Mouse (Mus musculus): ENCODE measurements around the gene BC025920. TPM values are rescaled to one million over a fixed set of nuclear protein-coding genes. Genes with fewer than 3 reads are reported as not detected.

Gene BC025920
- total and polyA plus RNA-seq, 3 experiments = 1.4 to 2.3 (median 1.6) TPM

DNA sequence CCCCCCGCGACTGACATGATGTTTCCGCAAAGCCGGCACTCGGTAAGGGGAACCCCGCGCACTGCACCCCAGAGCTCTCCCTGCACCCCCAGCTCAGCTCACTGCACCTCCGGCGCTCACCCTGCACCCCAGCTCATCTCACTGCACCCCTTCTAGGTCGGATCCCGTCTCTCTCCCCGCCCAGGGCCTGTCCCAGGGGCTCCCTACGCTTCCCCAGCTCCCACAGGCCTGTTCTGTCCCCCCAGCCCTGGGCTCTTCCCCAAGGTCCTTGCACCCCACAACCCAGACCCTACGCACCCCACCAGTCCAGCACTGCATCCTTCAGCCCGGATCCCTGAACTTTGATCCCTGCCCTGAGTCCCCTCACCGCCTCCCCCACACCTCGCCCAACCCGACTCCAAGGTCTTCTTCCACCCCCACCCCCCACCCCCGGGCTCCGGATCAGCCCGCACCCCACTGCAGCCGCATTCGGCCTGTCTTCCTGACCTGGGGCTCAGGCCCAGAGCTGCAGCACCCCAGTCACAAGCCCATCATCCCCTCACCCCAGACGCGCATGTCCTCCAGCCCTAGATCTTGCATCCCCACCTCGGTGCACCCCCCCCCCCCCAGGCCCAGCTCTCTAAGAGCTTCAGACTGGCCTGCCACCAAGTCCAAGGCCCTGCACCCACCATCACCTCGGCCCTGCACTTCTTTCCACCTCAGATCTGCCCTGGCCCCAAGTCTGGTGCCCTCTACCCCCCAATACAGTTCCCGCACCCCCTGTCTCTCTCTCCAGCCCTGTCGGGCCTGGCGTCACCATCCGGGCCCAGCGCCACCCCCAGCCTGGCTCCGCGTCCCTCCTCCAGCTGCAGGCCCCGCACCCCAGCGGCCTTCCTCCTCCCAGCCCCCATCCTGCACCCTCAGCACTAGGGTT, 46.2 kb upstream of the BC025920 start:
- H3K27me3 ChIP-seq (replicated peaks) = peaks cover 63% of the 10 kb centered on the region
- DNase-seq (ENCODE audit: extremely low read depth) = no peak
- peak overlapping the region; percentile 47 to 80 (median 76) for H3K4me3 ChIP-seq (replicated peaks in 1 of 3; ENCODE audit: low read depth in 2 of 3, low read length in 2 of 3, poor library complexity in 1 of 3)
- peak overlapping the region; percentile 84 for H3K4me2 ChIP-seq (ENCODE audit: insufficient read depth, low read depth, poor library complexity, severe bottlenecking)
- peaks cover 14% of the 10 kb centered on the region; the same call in 1 of the 2 replicates for H3K79me2 ChIP-seq (replicated peaks; ENCODE audit: control insufficient read depth, extremely low read depth, insufficient read depth, poor library complexity, severe bottlenecking)
- peaks cover 0 to 11% of the 10 kb centered on the region in 2 experiments for H3K36me3 ChIP-seq (replicated peaks in 1 of 2; ENCODE audit: control insufficient read depth in 1 of 2, insufficient read depth in 1 of 2, low read length in 1 of 2)
- dilution Hi-C loops (cut with MboI; ENCODE audit: extremely low pct_ligation_motif_present, extremely low pct_unique_long_range_greater_than_20kb, low sequenced_read_pairs) (no loop called here), in situ Hi-C loops (cut with MboI; ENCODE audit: low pct_ligation_motif_present, low pct_unique_long_range_greater_than_20kb, low sequenced_read_pairs) (loop anchor here (5.0 kb wide), 1 partner anchor 42 kb away; the partner anchor contains the start of gene Tle6)
- peaks cover 5 to 16% of the 10 kb centered on the region in 2 experiments; a peak in 3 of 4 replicates for H3K4me1 ChIP-seq (ENCODE audit: control insufficient read depth in 1 of 2, insufficient read depth in 2 of 2)
- H3K9ac ChIP-seq (ENCODE audit: insufficient read depth, low read depth) = peak overlapping the region; percentile 75
- no peak for TF ChIP-seq RAD21 (IDR thresholded peaks at IDR 0.05; ENCODE audit: low read depth, low read length)
- 0 out of 2 replicates have a peak, but pooled peaks have one; percentile 18 for TF ChIP-seq ELF1 (IDR thresholded peaks at IDR 0.05; ENCODE audit: low read depth, low read length)
- 0 out of 2 replicates have a peak, but pooled peaks have one; percentile 32 for TF ChIP-seq NRF1 (IDR thresholded peaks at IDR 0.05; ENCODE audit: low read depth, low read length)
- no peak for TF ChIP-seq JUN (IDR thresholded peaks at IDR 0.05; ENCODE audit: insufficient read depth, low read depth, low read length)
- no peak for TF ChIP-seq UBTF (IDR thresholded peaks at IDR 0.05; ENCODE audit: low read depth, low read length)
- TF ChIP-seq JUND (conservative IDR thresholded peaks at IDR 0.05; ENCODE audit: low read depth, low read length) = no peak
- peak; percentile 54; the same call in 1 of the 2 replicates for TF ChIP-seq CHD2 (IDR thresholded peaks at IDR 0.05; ENCODE audit: low read length)
- TF ChIP-seq POLR2A (IDR thresholded peaks at IDR 0.05; ENCODE audit: low read depth, low read length) = peak; percentile 33; the same call in 1 of the 2 replicates
- no peak for TF ChIP-seq MAX (IDR thresholded peaks at IDR 0.05; ENCODE audit: low read length)
- TF ChIP-seq CHD1 (IDR thresholded peaks at IDR 0.05; ENCODE audit: low read depth, low read length) = no peak
- H3K27ac ChIP-seq (ENCODE audit: insufficient read depth, low read depth) = peak overlapping the region; percentile 30; the same call in 1 of the 2 replicates
- H3K9me3 ChIP-seq (replicated peaks; ENCODE audit: low read length) = peaks cover 5% of the 10 kb centered on the region

DNA sequence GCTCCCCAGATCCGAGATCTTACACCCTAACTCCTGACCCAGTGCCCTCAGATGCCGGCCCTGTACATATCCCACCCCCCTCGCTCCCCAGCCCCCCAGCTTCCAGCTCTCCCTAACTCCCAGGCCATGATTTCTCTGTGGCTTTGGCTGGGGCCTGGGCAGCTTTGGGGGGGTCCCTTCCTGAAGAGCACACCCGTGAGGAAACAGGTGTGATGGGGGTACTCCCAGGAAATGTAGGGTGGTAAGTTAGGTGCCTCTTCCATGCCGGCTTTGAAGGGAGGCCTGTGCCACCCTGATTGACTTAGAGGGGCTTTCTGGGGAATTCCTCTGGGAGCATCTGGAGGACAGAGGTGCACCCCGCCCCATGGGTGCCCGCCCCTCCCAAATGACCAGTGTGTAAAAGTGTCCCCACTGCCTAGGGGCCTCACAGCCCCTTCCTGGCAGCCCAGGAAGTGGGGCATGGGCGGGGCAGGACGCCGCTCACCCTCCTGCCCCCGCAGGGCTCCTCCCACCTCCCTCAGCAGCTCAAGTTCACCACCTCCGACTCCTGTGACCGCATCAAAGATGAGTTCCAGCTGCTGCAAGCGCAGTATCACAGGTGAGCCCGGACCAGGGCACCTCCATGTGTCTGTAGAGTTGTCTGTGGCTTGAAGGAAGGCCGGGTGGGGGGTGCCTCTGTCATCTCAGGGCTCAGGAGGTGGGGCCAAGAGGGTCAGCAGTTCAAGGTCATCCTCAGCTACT, 45.2 kb upstream of the BC025920 start:
- TF ChIP-seq MEF2A (IDR thresholded peaks at IDR 0.05; ENCODE audit: borderline replicate concordance, low read depth, low read length) (no peak), KAT2A (IDR thresholded peaks at IDR 0.05; ENCODE audit: insufficient replicate concordance, low read length) (no peak), UBTF (IDR thresholded peaks at IDR 0.05; ENCODE audit: low read depth, low read length) (no peak), IRF4 (IDR thresholded peaks at IDR 0.05; ENCODE audit: low read depth, low read length) (no peak), ZMIZ1 (IDR thresholded peaks at IDR 0.05; ENCODE audit: low read depth, low read length) (no peak), MXI1 (IDR thresholded peaks at IDR 0.05; ENCODE audit: low read depth, low read length) (no peak), BHLHE40 (IDR thresholded peaks at IDR 0.05; ENCODE audit: low read depth, low read length) (no peak), MAZ (IDR thresholded peaks at IDR 0.05; ENCODE audit: low read depth, low read length) (peak; percentile 62; the same call in 1 of the 2 replicates), NRF1 (IDR thresholded peaks at IDR 0.05; ENCODE audit: low read depth, low read length) (0 out of 2 replicates have a peak, but pooled peaks have one; percentile 15), MYC (IDR thresholded peaks at IDR 0.05; ENCODE audit: low read depth, low read length) (no peak), ELF1 (IDR thresholded peaks at IDR 0.05; ENCODE audit: low read depth, low read length) (peak; percentile 78), CTCF (conservative IDR thresholded peaks at IDR 0.05 in 1 of 2, IDR thresholded peaks at IDR 0.05 in 1 of 2; ENCODE audit: low read depth in 2 of 2, low read length in 2 of 2) (no peak), POLR2AphosphoS2 (IDR thresholded peaks at IDR 0.05; ENCODE audit: low read depth, low read length) (no peak), USF2 (conservative IDR thresholded peaks at IDR 0.05; ENCODE audit: low read depth, low read length) (no peak), EP300 (IDR thresholded peaks at IDR 0.05; ENCODE audit: low read length) (no peak), E2F4 (IDR thresholded peaks at IDR 0.05; ENCODE audit: insufficient replicate concordance, low read depth, low read length) (no peak), NELFE (IDR thresholded peaks at IDR 0.05; ENCODE audit: low read depth, low read length) (no peak)
- H3K79me2 ChIP-seq (replicated peaks; ENCODE audit: control insufficient read depth, extremely low read depth, insufficient read depth, poor library complexity, severe bottlenecking) = peaks cover 14% of the 10 kb centered on the region; the same call in 1 of the 2 replicates
- peak overlapping the region; percentile 30; the same call in 1 of the 2 replicates for H3K27ac ChIP-seq (ENCODE audit: insufficient read depth, low read depth)
- no peak for DNase-seq (ENCODE audit: extremely low read depth)
- peaks cover 70% of the 10 kb centered on the region for H3K27me3 ChIP-seq (replicated peaks)
- peaks cover 5 to 16% of the 10 kb centered on the region in 2 experiments; a peak in 3 of 4 replicates for H3K4me1 ChIP-seq (ENCODE audit: control insufficient read depth in 1 of 2, insufficient read depth in 2 of 2)
- H3K9ac ChIP-seq (ENCODE audit: insufficient read depth, low read depth) = peak overlapping the region; percentile 75
- peaks cover 8 to 21% of the 10 kb centered on the region in 2 experiments for H3K36me3 ChIP-seq (replicated peaks in 1 of 2; ENCODE audit: control insufficient read depth in 1 of 2, insufficient read depth in 1 of 2, low read length in 1 of 2)
- in situ Hi-C loops (cut with MboI; ENCODE audit: low pct_ligation_motif_present, low pct_unique_long_range_greater_than_20kb, low sequenced_read_pairs) = loop anchor here (5.0 kb wide), 1 partner anchor 41 kb away; the partner anchor contains the start of gene Tle6
- peak overlapping the region; percentile 84 for H3K4me2 ChIP-seq (ENCODE audit: insufficient read depth, low read depth, poor library complexity, severe bottlenecking)
- dilution Hi-C loops (cut with MboI; ENCODE audit: extremely low pct_ligation_motif_present, extremely low pct_unique_long_range_greater_than_20kb, low sequenced_read_pairs) = no loop called here
- peak overlapping the region; percentile 47 to 80 (median 76) for H3K4me3 ChIP-seq (replicated peaks in 1 of 3; ENCODE audit: low read depth in 2 of 3, low read length in 2 of 3, poor library complexity in 1 of 3)
- peaks cover 5% of the 10 kb centered on the region for H3K9me3 ChIP-seq (replicated peaks; ENCODE audit: low read length)

Data from CH12.LX (cell line).